Mouse (Mus musculus): ENCODE measurements around the gene H2-M5.
A peak's percentile ranks its signal among the peaks of the same experiment; 100 is the strongest.

The H2-M5 gene

DNA sequence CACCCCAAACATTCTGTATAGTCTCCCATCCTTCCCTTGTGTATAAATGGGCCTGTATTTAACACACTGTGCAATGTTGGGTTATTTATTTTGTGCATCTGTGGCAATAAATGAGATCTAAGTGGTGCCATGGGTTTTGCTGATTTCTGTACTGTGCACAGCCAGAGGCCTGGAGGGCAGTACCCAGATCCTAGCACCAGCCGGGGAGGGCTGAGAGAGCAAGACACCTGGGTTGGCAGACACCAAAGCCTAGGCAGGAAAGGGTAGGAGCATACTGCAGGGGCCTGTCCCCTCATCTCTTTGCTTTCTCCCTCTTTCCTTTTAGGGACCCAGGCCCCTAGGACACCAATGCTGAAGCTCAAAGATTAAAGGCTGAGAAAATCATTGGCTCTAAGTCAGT lies 41.1 kb downstream of the H2-M5 start:
- DNase-seq (ENCODE audit: low read depth, low spot score): no peak

DNA sequence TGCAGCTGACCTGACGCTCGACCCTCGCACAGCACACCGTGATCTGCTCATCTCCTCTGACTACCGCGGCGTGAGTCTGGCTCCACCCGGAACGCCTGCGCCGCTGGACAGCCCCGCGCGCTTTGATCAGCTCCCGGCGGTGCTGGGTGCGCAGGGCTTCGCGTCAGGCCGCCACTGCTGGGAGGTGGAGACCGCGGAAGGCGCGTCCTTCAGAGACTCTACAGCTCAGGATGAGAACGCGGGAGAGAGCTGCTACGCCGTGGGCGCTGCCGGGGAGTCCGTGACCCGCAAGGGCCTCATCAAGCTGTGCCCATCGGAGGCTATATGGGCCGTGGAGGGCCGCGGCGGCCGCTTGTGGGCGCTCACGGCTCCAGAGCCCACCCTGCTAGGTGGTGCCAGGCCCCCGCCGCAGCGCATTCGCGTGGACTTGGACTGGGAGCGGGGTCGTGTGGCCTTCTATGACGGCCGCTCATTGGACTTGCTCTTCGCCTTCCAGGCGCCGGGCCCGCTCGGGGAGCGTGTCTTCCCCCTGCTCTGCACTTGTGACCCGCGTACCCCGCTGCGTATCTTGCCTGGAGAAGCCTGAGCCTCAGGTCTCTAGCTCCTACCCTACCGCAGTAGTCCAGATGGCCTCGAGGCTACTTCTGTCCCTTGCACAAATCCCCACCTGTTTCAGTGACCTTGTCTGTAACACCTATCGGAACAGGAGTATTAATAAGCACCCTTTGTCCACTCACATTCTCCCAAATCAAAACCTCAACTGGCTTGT lies 42.1 kb downstream of the H2-M5 start:
- no peak for DNase-seq (ENCODE audit: low read depth, low spot score)

DNA sequence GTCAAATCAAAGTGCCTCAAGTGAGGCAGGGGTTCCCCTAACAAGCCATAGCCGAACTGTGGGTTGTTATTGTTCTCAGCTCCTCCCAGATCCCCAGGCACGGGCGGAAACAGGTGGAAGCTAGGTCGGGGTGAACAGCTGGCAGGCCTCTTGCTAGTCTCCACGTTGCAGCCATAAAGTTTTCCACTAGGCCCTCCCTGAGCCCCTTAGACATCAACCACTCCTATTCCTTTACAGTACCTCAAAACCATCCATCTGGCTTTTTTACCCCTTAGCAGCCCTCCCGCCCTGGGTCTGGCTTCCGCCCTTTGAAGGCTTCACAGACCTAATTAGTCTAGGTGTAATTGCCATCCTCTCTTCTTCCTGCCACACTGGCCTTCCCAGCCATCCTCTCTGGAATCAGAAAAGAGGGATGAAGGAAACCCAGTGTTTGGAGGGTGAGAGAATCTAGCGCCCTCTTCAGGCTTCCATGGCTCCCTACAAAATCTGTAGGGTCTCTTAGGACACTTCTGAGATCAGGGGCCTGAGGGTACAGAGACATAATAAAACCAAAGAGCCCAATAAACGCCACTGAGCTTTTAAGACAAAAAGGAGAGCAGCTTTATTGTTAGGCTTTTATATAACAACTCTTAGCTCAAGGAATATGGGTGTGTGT lies 45.1 kb downstream of the H2-M5 start:
- no peak for DNase-seq (ENCODE audit: low read depth, low spot score)

DNA sequence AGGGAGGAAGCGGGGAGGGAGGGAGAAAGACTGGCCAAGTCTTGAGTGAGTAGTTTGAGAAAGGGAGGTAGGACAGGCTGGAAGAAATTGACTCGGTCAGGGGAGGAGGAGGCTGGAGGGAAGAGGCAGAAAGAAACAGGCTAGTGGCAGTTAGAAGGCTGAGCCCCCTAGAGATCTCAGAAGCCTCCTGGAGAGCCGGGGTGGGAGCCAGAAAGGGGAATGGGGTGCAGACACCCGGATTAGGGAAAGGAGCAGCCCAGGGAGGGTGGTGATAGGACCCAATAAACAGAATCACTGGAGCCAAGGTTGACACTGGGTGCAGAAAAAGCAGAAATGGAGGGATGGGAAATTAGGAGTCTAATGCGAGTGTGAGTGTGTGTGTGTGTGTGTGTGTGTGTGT lies 45.6 kb downstream of the H2-M5 start:
- DNase-seq (ENCODE audit: low read depth, low spot score): no peak

DNA sequence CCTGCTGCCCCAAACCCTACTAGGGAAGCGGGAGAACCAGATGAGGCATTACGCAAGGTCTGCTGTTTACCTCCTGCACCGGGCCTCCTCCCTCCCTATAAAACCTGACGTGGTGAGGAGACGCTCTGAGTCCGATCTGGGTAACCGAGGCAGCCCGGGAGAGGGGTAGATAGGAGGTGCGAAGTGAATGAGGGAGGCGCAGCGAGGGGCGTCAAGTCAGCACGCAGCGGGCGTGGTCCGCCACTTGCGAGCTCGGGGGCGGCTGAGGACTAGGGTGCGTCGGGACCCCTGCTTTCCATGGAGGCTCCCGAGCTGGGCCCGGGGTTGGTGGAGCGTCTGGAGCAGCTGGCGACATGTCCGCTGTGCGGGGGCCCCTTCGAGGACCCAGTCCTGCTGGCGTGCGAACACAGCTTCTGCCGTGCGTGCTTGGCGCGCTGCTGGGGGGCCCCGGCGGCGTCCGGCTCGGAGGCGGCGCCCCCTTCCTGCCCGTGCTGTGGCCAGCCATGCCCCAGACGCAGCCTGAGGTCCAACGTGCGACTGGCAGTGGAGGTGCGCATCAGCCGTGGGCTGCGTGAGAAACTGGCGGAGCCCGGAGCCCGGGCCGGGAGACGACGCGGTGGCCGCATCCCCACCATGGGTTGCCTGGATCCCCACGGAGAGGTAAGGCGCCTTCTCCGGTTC lies 46.4 kb downstream of the H2-M5 start, which contains the start of gene Rnf39:
Rnf39 (plus strand) TSS at position 128 of the 681 bp plus-strand sequence.
- no peak for DNase-seq (ENCODE audit: low read depth, low spot score)

DNA sequence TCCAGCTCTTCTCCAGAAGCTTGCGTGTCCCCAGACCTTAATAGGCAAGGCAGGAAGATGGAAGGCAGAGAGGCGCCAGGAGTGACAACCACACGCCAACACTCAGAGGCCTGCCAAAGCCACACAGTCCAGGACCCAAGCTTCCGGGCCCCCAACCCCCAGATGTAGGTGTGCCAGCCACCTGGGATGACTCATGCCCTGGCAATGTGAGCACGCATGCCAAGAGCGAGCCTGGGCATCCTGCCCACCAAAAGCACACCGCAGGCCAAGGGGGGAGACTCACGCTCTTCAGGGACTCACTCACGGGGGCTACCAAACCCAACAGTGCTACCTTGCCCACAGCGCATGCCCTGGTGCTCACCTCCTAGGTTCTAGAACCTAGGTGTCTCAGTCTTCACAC lies 46.9 kb downstream of the H2-M5 start:
- no peak for DNase-seq (ENCODE audit: low read depth, low spot score)

DNA sequence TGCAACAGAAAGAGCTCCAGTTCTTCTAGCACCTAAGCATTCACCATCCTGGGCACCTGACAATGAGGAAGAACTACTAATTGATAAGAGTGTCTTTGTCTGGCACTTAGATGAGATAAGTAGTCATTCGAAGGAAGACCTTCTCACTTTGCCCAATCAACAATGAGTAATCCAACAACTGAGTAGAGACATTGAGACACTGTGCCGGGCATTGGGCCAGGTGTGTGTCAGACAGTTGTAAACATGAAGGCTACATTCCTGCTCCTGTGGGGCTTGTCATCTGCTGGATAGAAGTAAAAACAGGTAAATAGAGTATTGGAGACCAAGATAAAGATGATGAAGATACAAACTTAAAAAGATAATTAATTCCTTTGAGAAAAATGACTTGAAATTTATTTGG lies 51.3 kb downstream of the H2-M5 start:
- DNase-seq (ENCODE audit: low read depth, low spot score): peak; percentile 76

Measured in 3T3-L1 (cell line).